Comparison of ENCODE assay signal across 8 mouse cellular contexts in the genomic region with DNA sequence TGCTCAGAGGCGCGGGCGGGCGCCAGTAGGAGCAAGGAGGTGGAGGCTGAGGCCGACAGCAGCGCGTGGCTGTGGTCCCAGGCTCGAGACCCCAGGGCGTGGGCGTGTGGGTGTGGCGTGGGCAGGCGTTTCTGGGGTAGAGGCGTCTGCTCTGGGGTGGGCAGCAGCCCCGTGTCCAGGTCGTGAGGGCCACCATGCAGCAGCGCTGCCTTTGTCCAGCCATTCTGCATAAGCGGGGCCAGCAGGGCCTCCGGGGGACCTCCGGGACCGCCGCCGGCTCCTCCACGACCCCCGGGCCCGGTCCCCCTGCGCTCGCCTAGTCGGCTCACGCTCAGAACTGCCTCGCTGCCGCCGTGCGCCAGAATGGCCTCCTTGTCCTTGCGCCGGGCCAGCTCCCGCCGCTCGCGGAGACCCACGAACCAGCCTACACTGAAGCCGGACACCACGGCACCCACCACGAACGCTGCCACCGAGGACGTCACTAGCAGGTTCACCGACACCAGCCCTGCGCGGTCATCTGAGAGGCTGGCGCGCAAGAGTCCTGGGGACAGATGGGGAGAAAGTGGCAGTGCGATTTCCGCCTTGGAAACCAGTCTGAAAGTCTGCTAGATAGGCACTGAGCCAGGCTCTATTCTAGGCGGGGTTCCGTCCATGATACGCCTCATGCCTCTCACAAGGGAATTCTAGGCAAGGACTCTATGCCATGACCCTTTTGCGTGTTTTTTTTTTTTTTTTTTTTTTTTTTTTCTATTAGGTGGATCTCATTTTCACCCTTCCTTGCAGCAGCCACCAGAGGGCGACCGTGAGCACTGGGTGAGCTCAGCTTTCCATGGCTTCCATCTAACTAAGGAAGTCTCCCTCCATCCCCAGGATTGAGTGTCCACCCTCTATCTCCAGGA. TPM values are rescaled to one million over a fixed set of nuclear protein-coding genes. Genes with fewer than 3 reads are reported as not detected.
A peak's percentile ranks its signal among the peaks of the same experiment; 100 is the strongest.
DNase-seq lines count a peak whose midpoint lies in the region; ATAC-seq and TF ChIP-seq lines count a peak whose summit lies in the region.

No protein-coding gene starts in this region.

- peak overlapping the region; percentile 21 for H3K9ac ChIP-seq in ES-Bruce4 (ENCODE audit: low read depth, poor library complexity, severe bottlenecking)
- peak overlapping the region; percentile 57 for H3K9ac ChIP-seq in heart, embryonic 15.5 days
- H3K9ac ChIP-seq in midbrain, embryonic 13.5 days (replicated peaks): 0 out of 2 replicates have a peak overlapping the region, but pooled peaks have one; percentile 41

- peak; percentile 43 for ATAC-seq in common myeloid progenitor, adult 5-6 weeks (replicated peaks; ENCODE audit: low read depth, poor library complexity, severe bottlenecking)
- no peak for ATAC-seq in heart, embryonic 15.5 days (replicated peaks; ENCODE audit: insufficient number of reproducible peaks, insufficient read depth, low FRiP score, low read depth)
- peak; percentile 32 for ATAC-seq in midbrain, embryonic 13.5 days

- H3K27me3 ChIP-seq in ES-Bruce4 (ENCODE audit: control insufficient read depth, insufficient read depth, low read length, poor library complexity, severe bottlenecking): peaks cover 4% of the 10 kb centered on the region; the same call in 1 of the 2 replicates
- H3K27me3 ChIP-seq in heart, embryonic 15.5 days: peaks cover 61% of the 10 kb centered on the region
- H3K27me3 ChIP-seq in midbrain, embryonic 13.5 days: peaks cover 65% of the 10 kb centered on the region

- DNase-seq in gastrocnemius, adult 18-20 months (ENCODE audit: low spot score): peak; percentile 56
- no peak for DNase-seq in gastrocnemius, postnatal 14 days
- DNase-seq in kidney, postnatal 4 days: peak; percentile 79 to 83
- DNase-seq in thymus, postnatal 4 days: peak; percentile 82

- H3K9me3 ChIP-seq in ES-Bruce4 (replicated peaks; ENCODE audit: control insufficient read depth, insufficient read depth, low read length, poor library complexity, severe bottlenecking): no peaks in the 10 kb centered on the region
- peaks cover 7% of the 10 kb centered on the region; the same call in 1 of the 2 replicates for H3K9me3 ChIP-seq in heart, embryonic 15.5 days (replicated peaks)
- peaks cover 16% of the 10 kb centered on the region for H3K9me3 ChIP-seq in midbrain, embryonic 13.5 days

- H3K36me3 ChIP-seq in ES-Bruce4 (ENCODE audit: control insufficient read depth, insufficient read depth, low read length, poor library complexity, severe bottlenecking): no peaks in the 10 kb centered on the region
- no peaks in the 10 kb centered on the region for H3K36me3 ChIP-seq in heart, embryonic 15.5 days
- H3K36me3 ChIP-seq in midbrain, embryonic 13.5 days: peaks cover 69% of the 10 kb centered on the region

- intact Hi-C loops in gastrocnemius, postnatal 14 days (cut with DNase I; ENCODE audit: low total_unique reads): loop anchor here (5.0 kb wide), 1 partner anchor 33 kb away; no protein-coding TSS in a partner anchor

- no peak overlapping the region for H3K27ac ChIP-seq in ES-Bruce4 (ENCODE audit: insufficient read depth, low read length)
- no peak overlapping the region for H3K27ac ChIP-seq in heart, embryonic 15.5 days
- no peak overlapping the region for H3K27ac ChIP-seq in midbrain, embryonic 13.5 days

- TF ChIP-seq EP300 in ES-Bruce4 (IDR thresholded peaks at IDR 0.05; ENCODE audit: insufficient read depth, low read depth, low read length): no peak

- H3K4me1 ChIP-seq in ES-Bruce4 (ENCODE audit: control insufficient read depth, insufficient read depth, low read length): no peaks in the 10 kb centered on the region
- H3K4me1 ChIP-seq in heart, embryonic 15.5 days (replicated peaks): peaks cover 22% of the 10 kb centered on the region
- H3K4me1 ChIP-seq in midbrain, embryonic 13.5 days (replicated peaks): peaks cover 18% of the 10 kb centered on the region

- no peak for TF ChIP-seq POLR2A in ES-Bruce4 (IDR thresholded peaks at IDR 0.05; ENCODE audit: insufficient read depth, low read length)

- TF ChIP-seq CTCF in ES-Bruce4 (IDR thresholded peaks at IDR 0.05; ENCODE audit: low read depth, low read length): peak; percentile 79

- H3K4me2 ChIP-seq in heart, embryonic 15.5 days: peak overlapping the region; percentile 89
- peak overlapping the region; percentile 48 for H3K4me2 ChIP-seq in midbrain, embryonic 13.5 days (replicated peaks)

- H3K4me3 ChIP-seq in ES-Bruce4 (ENCODE audit: low read depth, low read length): peak overlapping the region; percentile 55
- H3K4me3 ChIP-seq in heart, embryonic 15.5 days: peak overlapping the region; percentile 50
- peak overlapping the region; percentile 29 for H3K4me3 ChIP-seq in midbrain, embryonic 13.5 days (replicated peaks)

- WGBS in heart, embryonic 15.5 days: 9% methylated on average over 59 of the region's 59 CpGs
- 13% methylated on average over 52 of the region's 59 CpGs for WGBS in midbrain, embryonic 13.5 days

RNA-seq across cellular contexts. Expression of gene Lrg1, which starts 2.8 kb away (rescaled TPM):
- total RNA-seq in gastrocnemius, adult 18-20 months (2021): 10 to 100 TPM; 11.4 to 23.0 TPM
- 1 to 10 TPM; 2.9 to 5.6 TPM for total RNA-seq in gastrocnemius, postnatal 14 days (2021)
- polyA plus RNA-seq in ES-Bruce4 (2011; ENCODE audit: insufficient read depth, insufficient read length, low read depth, missing spikeins): not detected in 2 replicates
- 0.14 TPM in 1 of 2 replicates, not detected in the other for total RNA-seq in common myeloid progenitor, adult 5-6 weeks (2017)
- polyA plus RNA-seq in heart, embryonic 15.5 days (2015; fragmentation: Nextera tagmentation; extraction: Ambion mirVana): 1.0 and 1.3 TPM in 2 replicates
- 0.15 TPM in 1 of 2 replicates, not detected in the other for polyA plus RNA-seq in midbrain, embryonic 13.5 days (2015; fragmentation: Nextera tagmentation; extraction: Ambion mirVana)

RNA-seq across cellular contexts. Expression of gene Plin5, which starts 7.2 kb away (rescaled TPM):
- 10 to 100 TPM; 22.5 to 29.0 TPM for total RNA-seq in gastrocnemius, adult 18-20 months (2021)
- total RNA-seq in gastrocnemius, postnatal 14 days (2021): 10 to 100 TPM; 17.6 to 48.3 TPM
- 0.90 and 1.0 TPM in 2 replicates for polyA plus RNA-seq in ES-Bruce4 (2011; ENCODE audit: insufficient read depth, insufficient read length, low read depth, missing spikeins)
- total RNA-seq in common myeloid progenitor, adult 5-6 weeks (2017): not detected in 2 replicates
- 1.0 and 1.1 TPM in 2 replicates for polyA plus RNA-seq in heart, embryonic 15.5 days (2015; fragmentation: Nextera tagmentation; extraction: Ambion mirVana)
- 0.43 and 0.55 TPM in 2 replicates for polyA plus RNA-seq in midbrain, embryonic 13.5 days (2015; fragmentation: Nextera tagmentation; extraction: Ambion mirVana)

RNA-seq across cellular contexts. Expression of gene Plin4, which starts 15.0 kb away (rescaled TPM):
- total RNA-seq in gastrocnemius, adult 18-20 months (2021): 100 to 1,000 TPM; 142 to 235 TPM
- 100 to 1,000 TPM; 127 to 310 TPM for total RNA-seq in gastrocnemius, postnatal 14 days (2021)
- 0.21 and 0.35 TPM in 2 replicates for polyA plus RNA-seq in ES-Bruce4 (2011; ENCODE audit: insufficient read depth, insufficient read length, low read depth, missing spikeins)
- total RNA-seq in common myeloid progenitor, adult 5-6 weeks (2017): not detected in 2 replicates
- 0.41 and 0.57 TPM in 2 replicates for polyA plus RNA-seq in heart, embryonic 15.5 days (2015; fragmentation: Nextera tagmentation; extraction: Ambion mirVana)
- 0.04 and 0.11 TPM in 2 replicates for polyA plus RNA-seq in midbrain, embryonic 13.5 days (2015; fragmentation: Nextera tagmentation; extraction: Ambion mirVana)

RNA-seq across cellular contexts. Expression of gene Sema6b, which starts 15.5 kb away (rescaled TPM):
- total RNA-seq in gastrocnemius, adult 18-20 months (2021): 1 to 10 TPM; 1.5 to 3.7 TPM
- total RNA-seq in gastrocnemius, postnatal 14 days (2021): 10 to 100 TPM in 1 of 2 experiments, 1 to 10 TPM in 1; 9.8 to 12.1 TPM
- 2.1 and 2.5 TPM in 2 replicates for polyA plus RNA-seq in ES-Bruce4 (2011; ENCODE audit: insufficient read depth, insufficient read length, low read depth, missing spikeins)
- 2.8 TPM in 2 replicates for total RNA-seq in common myeloid progenitor, adult 5-6 weeks (2017)
- polyA plus RNA-seq in heart, embryonic 15.5 days (2015; fragmentation: Nextera tagmentation; extraction: Ambion mirVana): 0.92 and 1.3 TPM in 2 replicates
- polyA plus RNA-seq in midbrain, embryonic 13.5 days (2015; fragmentation: Nextera tagmentation; extraction: Ambion mirVana): 7.6 and 10.4 TPM in 2 replicates

RNA-seq across cellular contexts. Expression of gene Tnfaip8l1, which starts 37.7 kb away (rescaled TPM):
- under 1 TPM; 0.21 to 0.25 TPM for total RNA-seq in gastrocnemius, adult 18-20 months (2021)
- total RNA-seq in gastrocnemius, postnatal 14 days (2021): 1 to 10 TPM; 3.5 TPM
- polyA plus RNA-seq in ES-Bruce4 (2011; ENCODE audit: insufficient read depth, insufficient read length, low read depth, missing spikeins): 1.8 and 2.5 TPM in 2 replicates
- total RNA-seq in common myeloid progenitor, adult 5-6 weeks (2017): 3.2 and 3.7 TPM in 2 replicates
- polyA plus RNA-seq in heart, embryonic 15.5 days (2015; fragmentation: Nextera tagmentation; extraction: Ambion mirVana): 6.7 and 9.2 TPM in 2 replicates
- polyA plus RNA-seq in midbrain, embryonic 13.5 days (2015; fragmentation: Nextera tagmentation; extraction: Ambion mirVana): 8.2 and 8.7 TPM in 2 replicates

Comparison
In these comparisons a context has a peak if more than half of its experiments do, and no peak if none do; other contexts are left out.
1. RNA of gene Plin5, which starts 7.2 kb away (total RNA-seq): 17.6 to 48.3 TPM in gastrocnemius, postnatal 14 days and 22.5 to 29.0 TPM in gastrocnemius, adult 18-20 months; not detected in common myeloid progenitor, adult 5-6 weeks; every median in the first group is over 10 times any median in the second.
2. RNA of gene Plin4, which starts 15.0 kb away (total RNA-seq): 127 to 310 TPM in gastrocnemius, postnatal 14 days and 142 to 235 TPM in gastrocnemius, adult 18-20 months; not detected in common myeloid progenitor, adult 5-6 weeks; every median in the first group is over 100 times any median in the second.
3. Peak in every context shown above with its lines, with median percentiles within 50 percentile points of each other: H3K4me3 ChIP-seq and H3K9ac ChIP-seq.